Mouse (Mus musculus) hindbrain, postnatal 0 days (tissue): Measurements from ENCODE around the gene Nmnat1. TPM values are rescaled to one million over a fixed set of nuclear protein-coding genes. Genes with fewer than 3 reads are reported as not detected.
"Not testable (repeated sequence)": the region's sequence is repeated elsewhere in the genome, so short reads cannot be mapped to it uniquely, and the experiment has no call there.

Experiments
- ATAC-seq: fragments of 200-750 bp; cut with Nextera tagmentation; 2 replicates; pipeline ENCODE4 v1.8.0; 2017; ENCODE audit warnings: mild to moderate bottlenecking, moderate TSS enrichment, moderate library complexity
- DNase-seq: peaks from one replicate; pipeline ENCODE4 v3.0.0-alpha.2; 2015; ENCODE audit warnings: low spot score
- H3K27ac ChIP-seq: fragments of 300-500 bp; sonication (generic); 2 replicates; pipeline ENCODE4 v1.5.1; 2014; ENCODE audit warnings: mild to moderate bottlenecking
- H3K27me3 ChIP-seq: fragments of 300-500 bp; sonication (generic); 2 replicates; pipeline ENCODE4 v1.6.1; 2014; ENCODE audit warnings: low read length, mixed read lengths; ENCODE audit not compliant: insufficient read depth
- H3K36me3 ChIP-seq: fragments of 300-500 bp; sonication (generic); 2 replicates; pipeline ENCODE4 v1.6.1; 2014; ENCODE audit warnings: low read length, mixed read lengths; ENCODE audit not compliant: insufficient read depth
- H3K4me1 ChIP-seq: fragments of 300-500 bp; sonication (generic); 2 replicates; pipeline ENCODE4 v1.6.1; 2014; ENCODE audit warnings: antibody characterized with exemption, low read length, mixed read lengths; ENCODE audit not compliant: insufficient read depth
- H3K4me2 ChIP-seq: fragments of 300-500 bp; sonication (generic); 2 replicates; pipeline ENCODE4 v1.6.1; 2014; ENCODE audit warnings: low read depth, mild to moderate bottlenecking, low read length, moderate library complexity, mixed read lengths
- H3K4me3 ChIP-seq: fragments of 300-500 bp; sonication (generic); 2 replicates; pipeline ENCODE4 v1.5.1; 2014; ENCODE audit warnings: low read length
- H3K9ac ChIP-seq: fragments of 300-500 bp; sonication (generic); replicated peaks from 2 replicates; pipeline ENCODE4 v1.6.1; 2014; ENCODE audit warnings: mild to moderate bottlenecking, low read length, moderate library complexity, mixed read lengths
- H3K9me3 ChIP-seq: fragments of 300-500 bp; sonication (generic); 2 replicates; pipeline ENCODE4 v1.6.1; 2016; ENCODE audit warnings: low read length, mixed read lengths
- CTCF ChIP-seq: IDR thresholded peaks from 2 replicates; pipeline ENCODE4 v1.5.1; 2016; ENCODE audit warnings: antibody characterized with exemption, control low read depth, low read depth
- WGBS: fragments of 180-500 bp; shearing (Covaris S2); extraction: QIAGEN DNeasy Blood & Tissue Kit; methylation state at CpG from one replicate; pipeline ENCODE4 v1.1.7; 2014; 5-methylcytosine and 5-hydroxymethylcytosine counted together
- polyA plus RNA-seq: library from polyadenylated mRNA; unstranded; fragments of >200 nt; fragmentation: Nextera tagmentation; extraction: Ambion mirVana; gene quantifications from 2 replicates; pipeline ENCODE4 v1.2.1, GENCODE M21; 2015
- total RNA-seq: library from RNA; depleted of rRNA; stranded (reverse); fragments of >200 nt; gene quantifications from 2 replicates; pipeline ENCODE4 v1.2.3, GENCODE M21; 2014

The Nmnat1 gene
- total and polyA plus RNA-seq, 2 experiments from 2014 or later: 7.8 to 8.4 TPM

DNA sequence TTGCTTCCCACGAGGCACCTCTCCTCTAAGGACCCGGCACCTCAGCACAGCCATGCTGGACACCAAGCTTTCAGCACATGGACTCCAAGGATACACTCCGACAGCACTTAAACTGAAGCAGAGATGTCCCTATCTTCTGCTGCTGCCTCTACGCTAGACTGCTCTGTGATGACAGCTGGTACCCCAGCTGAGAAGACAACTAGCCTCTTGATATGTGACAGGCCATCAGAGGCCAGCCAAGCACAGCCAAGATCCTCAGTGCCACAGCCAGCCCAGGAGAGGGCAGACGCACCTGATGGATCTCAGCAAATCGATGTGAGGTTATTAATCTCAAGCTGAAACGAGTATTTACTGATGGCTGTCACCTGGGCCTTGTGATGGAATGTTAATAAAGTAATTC lies 9.9 kb downstream of the Nmnat1 start:
- H3K27ac ChIP-seq: no peak overlapping the region
- 75% methylated on average over 7 of the region's 7 CpGs for WGBS
- no peaks in the 10 kb centered on the region for H3K9me3 ChIP-seq
- peak; percentile 19 for DNase-seq
- ATAC-seq: no peak
- no peak overlapping the region for H3K9ac ChIP-seq
- no peaks in the 10 kb centered on the region for H3K4me1 ChIP-seq
- H3K36me3 ChIP-seq: no peaks in the 10 kb centered on the region; the same call in 1 of the 2 replicates
- no peak for TF ChIP-seq CTCF
- H3K4me2 ChIP-seq: no peak overlapping the region
- no peak overlapping the region for H3K4me3 ChIP-seq
- no peaks in the 10 kb centered on the region for H3K27me3 ChIP-seq

DNA sequence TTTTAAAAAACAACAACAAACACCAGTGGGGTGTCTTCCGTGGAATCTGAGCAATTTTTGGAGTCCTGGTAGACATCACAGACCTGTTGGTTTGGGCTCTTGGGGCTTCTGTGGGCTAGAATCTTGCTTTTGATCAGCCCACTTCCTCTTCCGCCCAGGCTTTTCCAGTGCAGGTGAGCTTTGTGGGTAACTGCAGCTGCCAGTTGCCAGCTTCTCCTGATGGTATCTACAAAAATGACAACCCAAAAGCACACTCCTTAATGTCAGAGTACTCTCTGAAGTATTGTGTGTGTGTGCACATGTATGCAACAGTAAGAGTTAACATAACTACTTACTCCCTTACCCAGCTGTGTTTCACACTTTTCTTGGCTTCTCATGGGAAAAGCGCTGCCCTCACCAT lies 15.4 kb downstream of the Nmnat1 start:
- Histone ChIP-seq H3K36me3 (no peaks in the 10 kb centered on the region; the same call in 1 of the 2 replicates), H3K27ac (no peak overlapping the region), H3K9ac (no peak overlapping the region), H3K9me3 (no peaks in the 10 kb centered on the region), H3K4me3 (no peak overlapping the region), H3K4me2 (no peak overlapping the region), H3K4me1 (no peaks in the 10 kb centered on the region), H3K27me3 (no peaks in the 10 kb centered on the region)
- ATAC-seq (no peak), DNase-seq (no peak)
- TF ChIP-seq CTCF: no peak
- 98% methylated on average over 3 of the region's 3 CpGs for WGBS

DNA sequence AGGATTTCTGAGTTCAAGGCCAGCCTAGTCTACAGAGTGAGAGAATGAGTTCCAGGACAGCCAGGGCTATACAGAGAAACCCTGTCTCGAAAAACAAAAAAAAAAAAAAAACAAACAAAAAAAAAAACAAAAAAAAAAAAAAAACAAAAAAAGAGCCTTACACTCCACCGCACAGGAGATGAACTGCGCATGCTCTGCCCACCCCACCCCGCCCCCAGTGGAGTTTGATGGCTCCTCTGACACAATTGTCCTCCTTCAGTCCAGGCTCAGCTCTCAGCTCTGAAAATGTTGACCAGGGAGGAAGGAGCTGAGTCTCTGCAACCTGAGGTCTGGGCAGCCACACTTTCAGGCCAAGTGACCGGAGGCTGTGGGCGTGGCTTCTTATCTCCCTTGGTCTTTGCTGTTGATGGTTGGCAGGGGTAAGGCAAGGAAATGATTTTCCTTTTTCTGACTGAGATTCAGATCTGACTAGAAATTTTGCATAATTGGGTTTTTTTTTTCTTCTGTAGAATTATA lies 21.5 kb downstream of the Nmnat1 start:
- ATAC-seq (no peak), DNase-seq (no peak)
- H3K4me3 ChIP-seq: no peak overlapping the region
- H3K9ac ChIP-seq: no peak overlapping the region
- no peaks in the 10 kb centered on the region for H3K9me3 ChIP-seq
- no peaks in the 10 kb centered on the region for H3K36me3 ChIP-seq
- H3K27ac ChIP-seq: no peak overlapping the region
- 81% methylated on average over 6 of the region's 6 CpGs for WGBS
- no peak for TF ChIP-seq CTCF
- H3K4me1 ChIP-seq: no peaks in the 10 kb centered on the region
- no peaks in the 10 kb centered on the region for H3K27me3 ChIP-seq
- H3K4me2 ChIP-seq: no peak overlapping the region

DNA sequence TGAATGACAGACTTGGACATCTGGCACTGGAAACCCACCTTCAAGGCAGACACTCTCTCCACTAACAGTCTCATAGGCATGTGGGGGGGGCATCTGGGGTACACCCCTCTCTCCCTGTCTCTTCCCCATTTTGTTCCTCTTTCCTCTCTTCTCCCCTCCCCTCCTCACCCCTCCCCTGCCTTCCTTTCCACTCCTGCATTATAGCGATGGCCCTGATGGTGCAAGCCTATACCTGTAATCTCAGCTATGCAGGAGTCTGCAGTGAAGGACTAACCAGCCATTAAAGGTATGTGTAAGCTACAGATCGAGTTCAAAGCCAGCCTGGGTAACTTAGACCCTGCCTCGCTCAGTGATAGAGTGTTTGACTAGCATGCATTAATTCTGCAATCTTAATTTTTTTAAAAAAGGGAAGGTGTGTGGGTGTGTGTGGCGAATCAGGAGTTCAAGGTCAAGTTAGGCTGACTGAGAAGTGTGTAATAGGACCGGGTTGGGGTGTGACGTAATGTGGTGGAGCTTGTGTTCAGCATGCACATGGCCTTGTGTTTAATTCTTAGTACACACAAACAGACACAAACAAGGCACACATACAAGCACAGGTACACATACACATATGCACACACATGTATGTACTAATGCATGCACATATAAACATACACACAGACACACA lies 22.6 kb downstream of the Nmnat1 start:
- no peaks in the 10 kb centered on the region for H3K4me1 ChIP-seq
- no peak overlapping the region for H3K4me2 ChIP-seq
- H3K9ac ChIP-seq: no peak overlapping the region
- no peaks in the 10 kb centered on the region for H3K27me3 ChIP-seq
- no peak for DNase-seq
- 79% methylated on average over 6 of the region's 6 CpGs for WGBS
- TF ChIP-seq CTCF: no peak
- no peak overlapping the region for H3K27ac ChIP-seq
- H3K9me3 ChIP-seq: no peaks in the 10 kb centered on the region
- H3K4me3 ChIP-seq: no peak overlapping the region
- no peak for ATAC-seq
- H3K36me3 ChIP-seq: no peaks in the 10 kb centered on the region

DNA sequence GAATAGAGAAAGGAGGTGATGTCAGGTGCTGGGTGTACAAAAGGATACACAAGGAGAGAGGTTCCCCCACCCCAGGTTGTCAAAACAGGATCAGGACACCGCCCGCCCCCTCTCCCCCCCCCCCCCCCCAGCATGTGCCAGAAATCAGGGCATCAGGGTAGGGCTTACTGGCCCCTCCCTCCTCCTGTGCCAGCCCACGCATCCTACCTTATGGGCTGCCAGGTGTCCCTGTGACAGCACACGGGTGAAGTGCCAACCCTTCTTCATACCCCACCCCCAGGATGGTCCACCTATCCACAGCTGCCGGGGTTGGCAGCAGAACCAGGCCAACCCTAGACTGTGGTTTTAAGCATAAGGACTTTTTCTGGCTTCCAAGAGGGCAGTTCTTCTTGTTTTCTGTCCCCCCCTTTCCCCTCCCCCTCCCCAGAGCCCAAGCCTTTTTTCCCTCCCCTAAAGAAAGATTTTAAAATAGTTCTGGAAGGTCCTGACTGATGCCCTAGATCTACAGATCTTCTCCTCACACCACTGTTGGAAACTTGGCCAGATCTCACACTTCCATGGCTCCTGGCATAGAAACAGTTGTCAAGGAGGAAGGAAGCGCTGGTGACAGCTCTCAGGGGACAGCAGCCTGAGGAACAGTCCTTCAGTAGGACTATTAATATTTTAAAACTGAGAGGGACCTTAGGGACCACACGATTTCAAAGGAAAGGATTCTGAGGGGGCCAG lies 23.3 kb downstream of the Nmnat1 start:
- H3K27ac ChIP-seq: no peak overlapping the region
- 56% methylated on average over 6 of the region's 7 CpGs for WGBS
- no peak overlapping the region for H3K9ac ChIP-seq
- H3K4me2 ChIP-seq: no peak overlapping the region
- H3K9me3 ChIP-seq: no peaks in the 10 kb centered on the region
- TF ChIP-seq CTCF: no peak
- H3K36me3 ChIP-seq: no peaks in the 10 kb centered on the region
- DNase-seq (peak; percentile 46), ATAC-seq (no peak)
- H3K27me3 ChIP-seq: no peaks in the 10 kb centered on the region
- no peak overlapping the region for H3K4me3 ChIP-seq
- H3K4me1 ChIP-seq: no peaks in the 10 kb centered on the region

DNA sequence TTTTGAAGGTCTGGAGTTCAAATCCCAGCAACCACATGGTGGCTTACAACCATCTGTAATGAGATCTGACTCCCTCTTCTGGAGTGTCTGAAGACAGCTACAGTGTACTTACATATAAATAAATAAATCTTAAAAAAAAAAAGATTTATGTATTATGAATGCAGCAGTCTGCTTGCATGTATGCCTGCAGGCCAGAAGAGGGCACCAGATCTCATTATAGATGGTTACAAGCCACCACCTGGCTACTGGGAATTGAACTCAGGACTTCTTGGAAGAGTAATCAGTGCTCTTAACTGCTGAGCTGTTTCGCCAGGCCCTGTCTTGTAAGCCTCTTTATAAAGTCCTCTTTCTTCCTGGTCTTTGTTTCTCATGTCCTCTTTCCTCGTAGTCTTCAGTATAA lies 24.5 kb downstream of the Nmnat1 start:
- peak; percentile 26; the same call in 1 of the 2 replicates for TF ChIP-seq CTCF
- DNase-seq, H3K4me3 ChIP-seq, H3K27me3 ChIP-seq, H3K9me3 ChIP-seq, H3K4me2 ChIP-seq, ATAC-seq, H3K27ac ChIP-seq, H3K9ac ChIP-seq, H3K4me1 ChIP-seq, H3K36me3 ChIP-seq: not testable (repeated sequence)
- WGBS: 90% methylated on average over 2 of the region's 2 CpGs

DNA sequence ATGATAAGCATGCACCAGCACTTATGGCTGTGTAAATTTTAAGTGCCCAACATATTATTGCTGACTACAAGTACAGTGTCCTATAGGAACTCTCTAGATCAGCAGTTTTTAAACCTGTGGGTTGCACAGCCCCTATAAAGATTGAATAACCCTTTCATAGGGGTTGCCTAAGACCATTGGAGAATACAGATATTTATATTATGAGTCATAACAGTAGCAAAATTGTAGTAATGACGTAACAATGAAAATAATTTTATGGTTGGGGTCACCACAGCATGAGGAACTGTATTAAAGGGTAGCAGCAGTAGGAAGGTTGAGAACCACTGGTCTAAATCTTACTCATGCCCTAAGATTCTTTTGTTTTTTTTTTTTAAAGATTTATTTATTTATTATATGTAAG lies 25.6 kb downstream of the Nmnat1 start:
- H3K4me3 ChIP-seq: no peak overlapping the region
- H3K9ac ChIP-seq: no peak overlapping the region
- ATAC-seq: no peak
- no peak overlapping the region for H3K27ac ChIP-seq
- no peak overlapping the region for H3K4me2 ChIP-seq
- no peaks in the 10 kb centered on the region for H3K4me1 ChIP-seq
- WGBS: 85% methylated on average over 1 of the region's 1 CpGs
- no peaks in the 10 kb centered on the region for H3K36me3 ChIP-seq
- H3K9me3 ChIP-seq: no peaks in the 10 kb centered on the region
- no peaks in the 10 kb centered on the region for H3K27me3 ChIP-seq
- no peak for TF ChIP-seq CTCF
- DNase-seq: no peak
